Mouse (Mus musculus) intestine, embryonic 16.5 days (tissue): Measurements from ENCODE around the gene Bud13. TPM values are rescaled to one million over a fixed set of nuclear protein-coding genes. Genes with fewer than 3 reads are reported as not detected.

Experiments used
- ATAC-seq: fragments of 200-750 bp; cut with Nextera tagmentation; 2 replicates; pipeline ENCODE4 v1.8.0; 2017; ENCODE audit warnings: moderate TSS enrichment, moderate library complexity
- H3K27ac ChIP-seq: fragments of 300-500 bp; sonication (generic); 2 replicates; pipeline ENCODE4 v1.5.1; 2014; ENCODE audit warnings: mild to moderate bottlenecking, low read length
- H3K27me3 ChIP-seq: fragments of 300-500 bp; sonication (generic); replicated peaks from 2 replicates; pipeline ENCODE4 v1.6.1; 2014; ENCODE audit warnings: low read length, control low read depth, mixed read lengths; ENCODE audit not compliant: control insufficient read depth, insufficient read depth
- H3K36me3 ChIP-seq: fragments of 300-500 bp; sonication (generic); 2 replicates; pipeline ENCODE4 v1.6.1; 2014; ENCODE audit warnings: low read length, control low read depth; ENCODE audit not compliant: control insufficient read depth, insufficient read depth
- H3K4me1 ChIP-seq: fragments of 300-500 bp; sonication (generic); 2 replicates; pipeline ENCODE4 v1.6.1; 2014; ENCODE audit warnings: low read length, control low read depth, mixed read lengths; ENCODE audit not compliant: control insufficient read depth, insufficient read depth
- H3K4me2 ChIP-seq: fragments of 300-500 bp; sonication (generic); 2 replicates; pipeline ENCODE4 v1.6.1; 2014; ENCODE audit warnings: low read depth, low read length, control low read depth
- H3K4me3 ChIP-seq: fragments of 300-500 bp; sonication (generic); 2 replicates; pipeline ENCODE4 v1.5.1; 2014; ENCODE audit warnings: mild to moderate bottlenecking, low read length
- H3K9ac ChIP-seq: fragments of 300-500 bp; sonication (generic); 2 replicates; pipeline ENCODE4 v1.6.1; 2014; ENCODE audit warnings: low read depth, low read length
- H3K9me3 ChIP-seq: fragments of 300-500 bp; sonication (generic); 2 replicates; pipeline ENCODE4 v1.6.1; 2016; ENCODE audit warnings: low read length, control low read depth; ENCODE audit not compliant: control insufficient read depth
- WGBS: fragments of 180-500 bp; shearing (Covaris S2); extraction: QIAGEN DNeasy Blood & Tissue Kit; methylation state at CpG from one replicate; pipeline ENCODE4 v1.1.7; 2014; 5-methylcytosine and 5-hydroxymethylcytosine counted together
- polyA plus RNA-seq: library from polyadenylated mRNA; unstranded; fragments of >200 nt; fragmentation: Nextera tagmentation; extraction: Ambion mirVana; gene quantifications from 2 replicates; pipeline ENCODE4 v1.2.1, GENCODE M21; 2015

The Bud13 gene
- polyA plus RNA-seq, 1 experiment from 2014 or later = 19.4 TPM

- ATAC-seq = no peak
- Histone ChIP-seq H3K4me2 (no peak overlapping the region), H3K27me3 (no peaks in the 10 kb centered on the region; the same call in 1 of the 2 replicates), H3K9me3 (no peaks in the 10 kb centered on the region), H3K4me1 (peaks cover 5% of the 10 kb centered on the region), H3K4me3 (no peak overlapping the region; the same call in 1 of the 2 replicates), H3K9ac (no peak overlapping the region), H3K36me3 (0 out of 2 replicates have a peak, but pooled peaks cover 13% of the 10 kb centered on the region), H3K27ac (no peak overlapping the region)
- WGBS = 83% methylated on average over 9 of the region's 9 CpGs
These were observed 10.7 kb upstream of the Bud13 start for GRCm38 (mm10) chr9:46272070-46272469.

DNA sequence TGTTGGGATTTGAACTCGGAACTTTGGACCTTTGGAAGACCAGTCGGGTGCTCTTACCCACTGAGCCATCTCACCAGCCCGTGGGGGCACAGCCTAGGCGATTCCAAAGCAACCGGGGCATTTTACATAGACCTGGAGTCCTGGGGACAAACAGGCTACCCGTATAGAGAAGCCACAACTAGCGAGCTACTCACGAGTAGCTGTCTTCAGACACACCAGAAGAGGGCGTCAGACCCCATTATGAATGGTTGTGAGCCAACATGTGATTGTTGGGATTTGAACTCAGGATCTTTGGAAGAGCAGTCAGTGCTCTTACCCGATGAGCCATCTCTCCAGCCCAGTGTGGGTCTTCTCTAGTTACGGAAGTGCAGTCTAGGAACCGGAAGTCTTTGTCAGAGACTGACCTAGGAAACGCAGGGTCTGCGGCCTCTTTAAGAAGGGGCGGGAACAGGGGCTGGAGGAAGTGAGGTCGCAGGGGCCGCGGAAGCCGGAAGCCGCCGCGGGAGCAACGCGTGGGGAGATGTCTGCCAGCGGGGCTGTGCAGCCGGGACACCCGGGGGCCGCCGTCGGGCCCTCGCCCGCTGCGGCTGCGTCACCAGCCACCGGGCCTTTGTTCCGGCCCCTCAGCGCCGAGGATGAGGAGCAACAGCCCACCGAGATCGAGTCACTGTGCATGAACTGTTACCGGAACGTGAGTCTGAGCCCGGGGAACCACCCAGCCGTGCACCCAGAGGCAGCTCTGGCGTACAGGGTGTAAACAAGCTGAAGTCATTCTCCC lies 9.9 kb upstream of the Bud13 start, which contains the start of gene Zpr1:
Gene Zpr1 (plus strand): TSS at position 388 of the 778 bp plus-strand sequence.
- Histone ChIP-seq H3K27me3 (no peaks in the 10 kb centered on the region; the same call in 1 of the 2 replicates), H3K4me1 (peaks cover 5% of the 10 kb centered on the region), H3K9me3 (no peaks in the 10 kb centered on the region), H3K36me3 (peaks cover 19% of the 10 kb centered on the region; the same call in 1 of the 2 replicates), H3K9ac (peak within 1 kb of the TSS; percentile 78), H3K27ac (peak within 1 kb of the TSS; percentile 20), H3K4me3 (peak within 1 kb of the TSS; percentile 97), H3K4me2 (peak within 1 kb of the TSS; percentile 83)
- 5% methylated on average over 45 of the region's 45 CpGs for WGBS
- peak; percentile 95 for ATAC-seq

- peaks cover 5% of the 10 kb centered on the region for H3K4me1 ChIP-seq
- H3K27ac ChIP-seq = no peak overlapping the region
- H3K4me3 ChIP-seq = no peak overlapping the region
- H3K27me3 ChIP-seq = no peaks in the 10 kb centered on the region; the same call in 1 of the 2 replicates
- H3K9ac ChIP-seq = no peak overlapping the region
- 88% methylated on average over 9 of the region's 9 CpGs for WGBS
- H3K36me3 ChIP-seq = peaks cover 19% of the 10 kb centered on the region; the same call in 1 of the 2 replicates
- ATAC-seq = no peak
- H3K4me2 ChIP-seq = no peak overlapping the region; the same call in 1 of the 2 replicates
- no peaks in the 10 kb centered on the region for H3K9me3 ChIP-seq
These were observed 8.3 kb upstream of the Bud13 start for GRCm38 (mm10) chr9:46274494-46274893.

DNA sequence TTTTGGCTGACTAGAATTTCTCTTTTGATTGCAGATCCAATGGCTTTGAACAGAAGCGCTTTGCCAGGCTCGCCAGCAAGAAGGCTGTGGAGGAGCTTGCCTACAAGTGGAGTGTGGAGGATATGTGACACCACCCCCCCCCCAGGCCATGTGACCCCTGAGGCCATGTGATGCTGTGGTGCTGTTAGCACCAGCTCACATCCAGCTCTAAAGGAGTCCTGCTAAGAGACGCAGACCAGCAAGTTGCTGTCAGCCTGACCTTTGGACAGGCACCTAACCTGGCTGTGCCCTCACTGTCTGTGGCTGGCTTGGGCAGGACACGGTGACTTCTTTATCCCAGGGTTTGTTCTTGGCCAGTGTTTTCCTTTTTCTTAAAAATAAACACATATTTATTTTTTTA lies 15.6 kb downstream of the Bud13 start:
- Histone ChIP-seq H3K9me3 (no peaks in the 10 kb centered on the region), H3K4me1 (no peaks in the 10 kb centered on the region), H3K4me2 (no peak overlapping the region), H3K4me3 (no peak overlapping the region), H3K27ac (no peak overlapping the region), H3K27me3 (no peaks in the 10 kb centered on the region), H3K36me3 (peaks cover 13% of the 10 kb centered on the region), H3K9ac (no peak overlapping the region)
- ATAC-seq = no peak
- WGBS = 82% methylated on average over 4 of the region's 4 CpGs

DNA sequence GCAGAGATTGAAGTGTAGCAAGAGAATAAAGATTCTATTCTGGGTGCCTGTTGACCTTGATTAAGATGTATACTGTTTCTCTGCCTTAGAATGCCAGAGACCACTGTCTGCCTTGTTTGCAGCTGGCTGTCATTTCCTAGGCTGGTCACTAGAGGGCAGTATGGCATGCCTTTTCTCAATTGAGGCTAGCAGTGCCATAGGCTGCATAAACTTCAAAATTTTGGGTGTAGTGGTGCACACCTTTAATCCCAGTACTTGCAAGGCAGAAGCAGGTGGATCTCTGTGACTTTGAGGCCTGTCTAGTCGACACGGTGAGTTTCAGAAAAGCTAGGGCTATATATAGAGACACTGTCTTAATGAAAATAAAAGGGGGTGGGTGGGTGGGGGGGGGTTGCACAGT lies 19.3 kb downstream of the Bud13 start:
- no peak for ATAC-seq
- WGBS = 16% methylated on average over 2 of the region's 2 CpGs

DNA sequence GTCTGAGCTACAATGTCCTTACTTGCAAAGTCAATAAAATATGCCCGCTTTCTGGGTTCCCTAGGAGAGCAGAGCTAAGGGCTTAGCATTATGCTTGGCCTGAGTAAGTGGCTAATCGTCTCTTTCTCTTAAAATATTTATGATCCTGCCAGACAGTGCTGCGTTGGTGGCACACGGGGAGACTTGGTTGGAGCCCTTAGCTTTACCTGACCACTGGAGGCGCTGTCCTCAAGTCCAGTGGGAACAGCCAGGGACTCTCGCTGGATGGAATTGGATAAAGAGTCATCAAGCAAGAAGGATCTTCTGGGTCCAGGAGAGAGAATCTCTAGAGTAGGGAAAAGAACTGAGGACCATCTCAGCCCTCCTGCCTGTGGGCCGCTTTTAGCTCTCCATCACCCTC lies 26.3 kb downstream of the Bud13 start:
- ATAC-seq = no peak
- no peaks in the 10 kb centered on the region for H3K27me3 ChIP-seq
- no peaks in the 10 kb centered on the region for H3K9me3 ChIP-seq
- no peak overlapping the region for H3K4me2 ChIP-seq
- 10% methylated on average over 7 of the region's 7 CpGs for WGBS
- H3K4me3 ChIP-seq = no peak overlapping the region
- H3K36me3 ChIP-seq = no peaks in the 10 kb centered on the region
- H3K9ac ChIP-seq = no peak overlapping the region
- H3K4me1 ChIP-seq = no peaks in the 10 kb centered on the region
- H3K27ac ChIP-seq = no peak overlapping the region

More for the DNA sequence above, 19.3 kb downstream of the Bud13 start:
- H3K27me3 ChIP-seq = no peaks in the 10 kb centered on the region
- H3K4me2 ChIP-seq = no peak overlapping the region
- H3K27ac ChIP-seq = no peak overlapping the region
- H3K9ac ChIP-seq = no peak overlapping the region
- H3K4me1 ChIP-seq = no peaks in the 10 kb centered on the region
- no peak overlapping the region for H3K4me3 ChIP-seq
- H3K9me3 ChIP-seq = no peaks in the 10 kb centered on the region
- H3K36me3 ChIP-seq = peaks cover 5% of the 10 kb centered on the region; the same call in 1 of the 2 replicates

GRCm38 (mm10) chr9:46314507-46314906 lies 31.7 kb downstream of the Bud13 start:
- Histone ChIP-seq H3K27ac (no peak overlapping the region), H3K4me2 (no peak overlapping the region), H3K9me3 (no peaks in the 10 kb centered on the region), H3K4me3 (no peak overlapping the region), H3K9ac (no peak overlapping the region), H3K4me1 (no peaks in the 10 kb centered on the region), H3K27me3 (no peaks in the 10 kb centered on the region), H3K36me3 (no peaks in the 10 kb centered on the region)
- ATAC-seq = peak; percentile 40; the same call in 1 of the 2 replicates
- 3% methylated on average over 4 of the region's 4 CpGs for WGBS

DNA sequence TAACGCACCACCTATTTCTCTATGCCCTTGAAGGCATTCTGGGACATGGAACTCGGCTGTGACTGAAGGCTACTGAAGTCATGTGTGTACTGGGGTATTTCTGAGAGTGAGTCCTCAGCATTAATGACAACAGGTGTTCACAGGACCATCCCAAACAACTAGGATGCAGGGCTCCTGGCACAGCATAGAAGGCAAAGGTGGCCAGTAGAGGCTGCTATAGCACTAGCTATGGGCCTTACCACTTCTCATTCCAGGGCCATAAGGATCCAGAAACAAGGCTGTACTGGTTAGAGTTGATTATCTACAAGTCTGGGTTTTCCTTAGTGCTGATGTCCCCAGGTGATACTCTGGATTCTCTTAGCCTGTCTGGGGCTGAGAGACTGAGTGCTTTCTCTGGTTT lies 32.1 kb downstream of the Bud13 start:
- Histone ChIP-seq H3K4me3 (no peak overlapping the region), H3K9ac (no peak overlapping the region), H3K4me1 (no peaks in the 10 kb centered on the region), H3K4me2 (no peak overlapping the region), H3K27ac (no peak overlapping the region), H3K27me3 (no peaks in the 10 kb centered on the region), H3K9me3 (no peaks in the 10 kb centered on the region), H3K36me3 (no peaks in the 10 kb centered on the region)
- WGBS = 51% methylated on average over 2 of the region's 2 CpGs
- no peak for ATAC-seq

GRCm38 (mm10) chr9:46315807-46316365 lies 33.1 kb downstream of the Bud13 start:
- Histone ChIP-seq H3K4me2 (no peak overlapping the region), H3K27me3 (no peaks in the 10 kb centered on the region), H3K9me3 (no peaks in the 10 kb centered on the region), H3K4me3 (no peak overlapping the region), H3K27ac (no peak overlapping the region), H3K36me3 (no peaks in the 10 kb centered on the region), H3K4me1 (no peaks in the 10 kb centered on the region), H3K9ac (no peak overlapping the region)
- 56% methylated on average over 11 of the region's 11 CpGs for WGBS
- ATAC-seq = no peak
